Mouse (Mus musculus) embryonic facial prominence, embryonic 15.5 days (tissue): ENCODE results near the gene Kcnh8. TPM values are rescaled to one million over a fixed set of nuclear protein-coding genes. Genes with fewer than 3 reads are reported as not detected.

ENCODE experiments used
- ATAC-seq: fragments of 200-750 bp; cut with Nextera tagmentation; 2 replicates; pipeline ENCODE4 v1.8.0; 2017; ENCODE audit warnings: low read depth, moderate TSS enrichment; ENCODE audit not compliant: insufficient number of reproducible peaks, low FRiP score, low TSS enrichment
- H3K27ac ChIP-seq: fragments of 300-500 bp; sonication (generic); replicated peaks from 2 replicates; pipeline ENCODE4 v1.5.1; 2015; ENCODE audit warnings: mild to moderate bottlenecking, inconsistent platforms
- H3K27me3 ChIP-seq: fragments of 300-500 bp; sonication (generic); 2 replicates; pipeline ENCODE4 v1.6.1; 2015; ENCODE audit warnings: inconsistent platforms
- H3K36me3 ChIP-seq: fragments of 300-500 bp; sonication (generic); 2 replicates; pipeline ENCODE4 v1.6.1; 2015; ENCODE audit warnings: mild to moderate bottlenecking, inconsistent platforms
- H3K4me1 ChIP-seq: fragments of 300-500 bp; sonication (generic); 2 replicates; pipeline ENCODE4 v1.6.1; 2015; ENCODE audit warnings: inconsistent platforms
- H3K4me2 ChIP-seq: fragments of 300-500 bp; sonication (generic); replicated peaks from 2 replicates; pipeline ENCODE4 v1.6.1; 2015; ENCODE audit warnings: mild to moderate bottlenecking, inconsistent platforms
- H3K4me3 ChIP-seq: fragments of 300-500 bp; sonication (generic); replicated peaks from 2 replicates; pipeline ENCODE4 v1.5.1; 2015; ENCODE audit warnings: mild to moderate bottlenecking, inconsistent platforms
- H3K9ac ChIP-seq: fragments of 300-500 bp; sonication (generic); 2 replicates; pipeline ENCODE4 v1.6.1; 2015; ENCODE audit warnings: inconsistent platforms
- H3K9me3 ChIP-seq: fragments of 300-500 bp; sonication (generic); replicated peaks from 2 replicates; pipeline ENCODE4 v1.6.1; 2016; ENCODE audit warnings: inconsistent platforms
- WGBS: fragments of 180-500 bp; shearing (Covaris S2); methylation state at CpG from one replicate; pipeline ENCODE4 v1.1.7; 2015; 5-methylcytosine and 5-hydroxymethylcytosine counted together
- polyA plus RNA-seq: library from polyadenylated mRNA; unstranded; fragments of >200 nt; fragmentation: Nextera tagmentation; extraction: Ambion mirVana; gene quantifications from 2 replicates; pipeline ENCODE4 v1.2.1, GENCODE M21; 2015

Gene Kcnh8
- polyA plus RNA-seq, 1 experiment from 2014 or later, result 0.83 TPM

DNA sequence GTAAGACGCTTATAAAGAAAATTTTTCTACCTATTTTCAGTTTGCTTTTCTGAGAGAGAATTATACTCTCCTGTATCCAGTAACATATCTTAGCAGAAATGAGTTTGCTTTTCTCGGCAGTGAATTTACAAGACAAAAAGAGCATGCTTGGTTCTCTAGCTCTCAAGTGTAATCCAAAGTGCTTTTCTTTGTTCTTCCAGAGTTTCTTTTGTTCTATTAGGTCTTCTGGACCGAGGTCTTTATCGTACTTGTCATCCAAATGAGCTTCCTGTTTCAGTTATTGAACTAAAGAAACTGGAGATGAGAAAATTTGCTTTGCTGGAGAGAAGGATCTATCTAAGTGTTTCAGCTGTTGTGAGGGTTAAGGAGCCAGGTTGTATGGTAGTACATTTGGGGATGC, 8.9 kb downstream of the Kcnh8 start:
- Histone ChIP-seq H3K9ac (no peak overlapping the region), H3K4me3 (no peak overlapping the region), H3K9me3 (no peaks in the 10 kb centered on the region), H3K27me3 (no peaks in the 10 kb centered on the region), H3K36me3 (no peaks in the 10 kb centered on the region), H3K4me1 (no peaks in the 10 kb centered on the region), H3K27ac (no peak overlapping the region), H3K4me2 (no peak overlapping the region)
- ATAC-seq, result no peak
- 67% methylated on average over 4 of the region's 4 CpGs for WGBS

DNA sequence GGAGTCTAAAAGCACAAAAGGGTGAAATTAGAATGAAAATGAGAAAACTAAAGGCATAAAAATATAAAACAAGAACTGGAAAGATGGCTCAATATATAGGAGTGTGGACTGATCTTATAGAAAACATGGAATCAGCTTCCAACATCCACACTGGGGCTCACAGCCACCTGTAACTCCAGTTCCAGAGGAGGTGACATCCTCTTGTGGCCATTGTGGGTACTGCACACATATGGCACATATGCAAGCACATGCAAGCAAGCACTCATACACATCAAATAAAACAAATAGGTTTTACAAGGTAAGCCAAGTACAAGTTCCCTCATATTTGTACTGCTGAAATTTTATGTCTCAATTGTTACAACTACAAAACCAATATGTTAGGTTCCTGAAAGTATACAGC, 46.7 kb downstream of the Kcnh8 start:
- no peak overlapping the region for H3K4me3 ChIP-seq
- ATAC-seq, result no peak

DNA sequence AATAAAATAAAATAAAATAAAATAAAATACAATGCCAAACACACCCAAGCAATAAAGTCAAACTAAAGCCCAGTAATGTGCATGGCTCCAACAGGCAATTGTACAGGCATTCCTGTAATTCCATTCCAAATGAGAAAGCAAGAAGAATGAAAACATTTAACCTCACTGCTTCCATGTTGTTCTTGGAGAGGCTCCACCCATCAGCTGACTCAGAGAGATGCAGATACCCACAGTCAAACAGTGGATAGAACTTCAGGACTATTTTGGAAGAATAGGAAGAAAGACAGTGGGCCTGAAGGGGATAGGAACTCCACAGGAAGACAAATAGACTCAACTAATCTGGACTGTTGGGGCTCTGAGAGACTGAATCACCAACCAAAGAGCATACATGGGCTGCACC, 89.5 kb downstream of the Kcnh8 start:
- Histone ChIP-seq H3K9ac (no peak overlapping the region), H3K36me3 (no peaks in the 10 kb centered on the region), H3K4me3 (no peak overlapping the region), H3K4me2 (no peak overlapping the region), H3K4me1 (no peaks in the 10 kb centered on the region), H3K27ac (no peak overlapping the region), H3K9me3 (no peaks in the 10 kb centered on the region), H3K27me3 (no peaks in the 10 kb centered on the region)
- ATAC-seq, result no peak

More for the DNA sequence above, 46.7 kb downstream of the Kcnh8 start:
- H3K4me2 ChIP-seq, result no peak overlapping the region
- no peak overlapping the region for H3K9ac ChIP-seq
- no peak overlapping the region for H3K27ac ChIP-seq
- H3K4me1 ChIP-seq, result no peaks in the 10 kb centered on the region
- H3K27me3 ChIP-seq, result no peaks in the 10 kb centered on the region
- no peaks in the 10 kb centered on the region for H3K36me3 ChIP-seq
- no peaks in the 10 kb centered on the region for H3K9me3 ChIP-seq

DNA sequence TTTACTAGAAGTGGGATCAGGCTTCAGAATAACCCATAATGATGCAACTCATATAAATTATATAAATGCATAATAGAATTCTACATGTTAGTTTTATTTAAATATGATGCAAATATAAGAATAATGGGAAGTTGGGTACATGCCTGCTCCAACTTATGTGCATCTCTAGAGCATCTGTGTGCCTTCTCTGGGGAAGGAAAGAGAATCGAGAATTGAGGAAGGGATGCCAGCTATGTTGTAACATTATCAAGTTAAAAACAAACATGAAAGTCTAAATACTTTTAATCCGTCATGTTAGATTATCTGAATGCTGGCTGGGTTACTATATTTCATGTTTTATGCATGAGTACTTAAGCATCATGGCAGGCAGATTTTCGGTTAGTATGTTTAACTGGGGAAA, 99.4 kb downstream of the Kcnh8 start:
- Histone ChIP-seq H3K4me3 (no peak overlapping the region), H3K36me3 (no peaks in the 10 kb centered on the region), H3K27me3 (no peaks in the 10 kb centered on the region), H3K9me3 (no peaks in the 10 kb centered on the region), H3K9ac (no peak overlapping the region), H3K4me1 (no peaks in the 10 kb centered on the region), H3K4me2 (no peak overlapping the region), H3K27ac (no peak overlapping the region)
- ATAC-seq, result no peak
- 65% methylated on average over 3 of the region's 3 CpGs for WGBS

DNA sequence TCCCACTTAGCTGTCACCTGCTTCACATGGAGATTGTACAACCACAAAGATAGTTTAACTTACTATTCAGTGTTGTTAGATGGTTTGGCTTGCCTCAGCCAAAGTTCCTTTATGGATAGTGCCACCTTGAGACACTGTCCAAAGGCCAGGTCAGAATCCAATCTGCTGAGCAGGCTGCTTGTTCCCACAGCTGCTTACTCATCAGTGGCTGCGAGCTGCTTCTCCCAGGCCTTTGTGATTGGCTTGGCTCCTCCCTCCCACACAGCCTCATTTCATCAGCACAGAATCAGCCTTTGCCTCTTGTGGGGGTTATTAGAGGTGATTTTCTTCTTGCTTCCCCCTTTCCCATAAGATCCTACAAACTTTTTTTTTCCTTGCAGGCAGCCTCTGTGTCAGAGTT, 109.8 kb downstream of the Kcnh8 start:
- 27% methylated on average over 1 of the region's 1 CpGs for WGBS
- no peak for ATAC-seq
- no peak overlapping the region for H3K27ac ChIP-seq
- no peak overlapping the region for H3K4me3 ChIP-seq
- no peaks in the 10 kb centered on the region for H3K27me3 ChIP-seq
- H3K9ac ChIP-seq, result no peak overlapping the region
- H3K4me2 ChIP-seq, result no peak overlapping the region
- no peaks in the 10 kb centered on the region for H3K9me3 ChIP-seq
- no peaks in the 10 kb centered on the region for H3K4me1 ChIP-seq
- H3K36me3 ChIP-seq, result no peaks in the 10 kb centered on the region

DNA sequence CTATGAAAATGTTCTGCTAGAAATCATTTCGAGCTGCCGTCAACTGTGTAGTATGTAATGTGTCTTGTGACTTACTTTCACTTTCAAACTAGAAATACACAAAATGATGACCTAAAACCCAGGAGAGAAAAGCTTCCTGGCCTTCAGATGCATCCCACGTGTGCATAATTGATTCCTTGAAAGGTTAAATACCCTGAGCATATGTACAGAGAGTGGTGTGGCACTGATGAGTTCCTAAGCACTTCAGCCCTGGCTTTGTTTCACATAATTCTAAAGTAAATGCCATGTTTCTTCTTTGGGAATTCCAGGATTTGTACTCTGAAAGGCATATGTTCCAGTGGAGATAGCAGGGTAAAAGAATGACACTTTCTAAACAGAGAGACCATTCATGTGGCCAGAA, 119.7 kb downstream of the Kcnh8 start:
- Histone ChIP-seq H3K36me3 (no peaks in the 10 kb centered on the region), H3K4me3 (no peak overlapping the region), H3K9ac (no peak overlapping the region), H3K9me3 (no peaks in the 10 kb centered on the region), H3K4me2 (no peak overlapping the region), H3K27ac (no peak overlapping the region), H3K27me3 (no peaks in the 10 kb centered on the region), H3K4me1 (no peaks in the 10 kb centered on the region)
- no peak for ATAC-seq
- WGBS, result 64% methylated on average over 3 of the region's 3 CpGs

DNA sequence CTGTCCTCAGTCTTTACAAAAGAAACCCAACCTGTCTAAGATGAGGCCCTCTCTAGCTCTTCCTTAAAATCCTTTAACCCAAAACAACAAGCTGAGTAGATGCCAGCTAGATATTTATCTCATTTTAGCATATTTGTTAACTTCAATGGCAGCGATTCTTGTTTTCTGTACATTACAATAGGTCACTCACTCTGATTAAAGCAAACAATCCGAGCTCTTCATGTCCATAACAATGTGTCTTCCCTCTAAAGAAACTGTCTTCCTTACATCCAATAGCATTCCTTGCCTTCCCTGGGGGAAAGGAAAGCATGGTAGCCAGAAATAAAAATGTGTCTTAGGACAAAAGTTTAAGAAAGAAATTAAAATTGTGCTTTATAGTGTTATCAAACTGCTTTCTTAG, 126.3 kb downstream of the Kcnh8 start:
- Histone ChIP-seq H3K36me3 (no peaks in the 10 kb centered on the region), H3K27ac (no peak overlapping the region), H3K4me2 (no peak overlapping the region), H3K4me1 (no peaks in the 10 kb centered on the region), H3K9me3 (no peaks in the 10 kb centered on the region), H3K9ac (no peak overlapping the region), H3K4me3 (no peak overlapping the region), H3K27me3 (no peaks in the 10 kb centered on the region)
- no peak for ATAC-seq
- 70% methylated on average over 2 of the region's 2 CpGs for whole genome bisulfite sequencing

DNA sequence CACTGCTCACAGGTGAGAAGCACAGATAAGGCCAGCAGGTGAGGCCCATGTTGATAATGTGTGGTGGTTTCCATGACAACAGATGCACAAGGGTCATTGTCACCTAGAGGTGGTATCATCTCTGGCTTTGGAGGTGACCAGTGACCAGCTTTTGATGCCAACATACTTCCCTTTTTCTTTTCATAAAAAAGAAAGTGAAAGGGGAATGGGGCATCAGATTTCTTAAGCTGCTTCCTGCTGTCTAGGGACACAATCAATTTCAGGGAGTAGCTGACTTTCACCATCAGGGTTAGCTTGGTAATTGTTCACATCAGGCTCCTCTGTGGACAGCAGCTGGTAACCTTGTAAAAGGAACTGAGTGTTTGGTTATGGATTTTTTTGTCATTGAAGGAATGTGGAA, 135.9 kb downstream of the Kcnh8 start:
- H3K4me2 ChIP-seq, result no peak overlapping the region
- H3K36me3 ChIP-seq, result no peaks in the 10 kb centered on the region
- ATAC-seq, result no peak
- H3K27ac ChIP-seq, result no peak overlapping the region
- no peaks in the 10 kb centered on the region for H3K4me1 ChIP-seq
- H3K9ac ChIP-seq, result no peak overlapping the region
- no peaks in the 10 kb centered on the region for H3K27me3 ChIP-seq
- no peak overlapping the region for H3K4me3 ChIP-seq
- no peaks in the 10 kb centered on the region for H3K9me3 ChIP-seq

DNA sequence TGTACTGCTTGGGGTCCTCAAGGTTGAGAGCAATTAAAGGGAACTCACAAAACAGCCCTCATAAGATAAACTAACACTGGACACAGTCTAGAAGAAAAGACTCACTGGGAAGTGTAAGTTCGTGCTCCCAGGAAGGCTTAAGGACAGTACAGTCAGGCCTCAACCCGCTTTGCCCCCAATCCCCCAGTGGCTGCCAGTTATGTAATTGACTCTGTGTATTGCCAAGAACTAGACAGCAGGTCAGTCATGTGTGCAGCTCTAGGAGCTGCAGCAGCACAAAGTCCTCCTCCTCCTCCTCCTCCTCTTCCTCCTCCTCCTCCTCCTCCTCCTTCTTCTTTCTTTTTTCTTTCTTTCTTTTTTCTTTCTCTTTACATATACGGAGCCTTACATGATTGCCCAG, 185.6 kb downstream of the Kcnh8 start:
- H3K36me3 ChIP-seq, result no peaks in the 10 kb centered on the region
- H3K4me2 ChIP-seq, result no peak overlapping the region
- H3K4me1 ChIP-seq, result no peaks in the 10 kb centered on the region
- WGBS, result 58% methylated on average over 3 of the region's 3 CpGs
- H3K27me3 ChIP-seq, result no peaks in the 10 kb centered on the region
- H3K9me3 ChIP-seq, result no peaks in the 10 kb centered on the region
- no peak overlapping the region for H3K27ac ChIP-seq
- no peak overlapping the region for H3K4me3 ChIP-seq
- H3K9ac ChIP-seq, result no peak overlapping the region
- ATAC-seq, result no peak

DNA sequence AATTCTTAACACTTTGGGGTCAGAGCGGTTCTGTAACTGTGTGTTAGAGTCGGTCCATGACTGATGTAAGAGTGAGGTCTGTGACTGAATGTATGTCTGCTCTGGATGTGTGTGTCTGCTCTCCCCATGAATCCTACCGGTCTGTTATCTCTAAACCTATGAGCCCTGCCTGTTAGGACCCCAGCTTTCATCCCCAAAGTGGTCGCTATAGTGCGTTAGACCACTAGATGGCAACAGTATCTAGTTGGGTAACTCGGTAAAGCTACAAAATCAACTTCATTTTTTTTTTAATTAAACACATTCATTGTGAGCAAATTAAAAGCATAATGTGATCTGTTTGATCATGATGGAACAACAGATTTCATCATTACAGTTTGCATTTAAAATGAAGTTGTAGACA, 202.0 kb downstream of the Kcnh8 start:
- Histone ChIP-seq H3K4me3 (no peak overlapping the region), H3K27ac (no peak overlapping the region), H3K4me1 (no peaks in the 10 kb centered on the region), H3K27me3 (no peaks in the 10 kb centered on the region), H3K9me3 (no peaks in the 10 kb centered on the region), H3K4me2 (no peak overlapping the region), H3K9ac (no peak overlapping the region), H3K36me3 (no peaks in the 10 kb centered on the region)
- no peak for ATAC-seq
- WGBS, result 59% methylated on average over 6 of the region's 6 CpGs

DNA sequence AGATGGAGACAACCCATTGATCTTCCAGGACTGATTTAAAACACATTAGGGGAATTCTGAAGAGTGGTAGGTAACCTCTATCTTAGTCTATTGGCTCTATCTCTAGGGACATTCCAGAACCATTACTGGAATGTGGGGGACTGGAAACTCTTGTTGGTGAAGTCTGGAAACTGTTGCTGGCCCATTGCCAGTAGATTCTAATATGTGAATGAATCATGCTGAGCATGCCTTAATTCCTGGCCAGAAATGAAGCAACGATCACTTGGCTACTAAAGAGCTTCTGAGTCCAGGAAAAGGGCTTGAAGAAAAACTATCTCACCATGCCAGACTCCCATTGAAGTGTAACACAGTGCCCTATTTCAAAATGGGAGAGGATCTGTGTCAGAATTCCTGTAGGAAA, 208.3 kb downstream of the Kcnh8 start:
- no peak overlapping the region for H3K4me3 ChIP-seq
- 43% methylated on average over 1 of the region's 1 CpGs for whole genome bisulfite sequencing
- H3K9me3 ChIP-seq, result no peaks in the 10 kb centered on the region
- no peaks in the 10 kb centered on the region for H3K36me3 ChIP-seq
- no peak for ATAC-seq
- no peaks in the 10 kb centered on the region for H3K4me1 ChIP-seq
- no peak overlapping the region for H3K9ac ChIP-seq
- no peak overlapping the region for H3K4me2 ChIP-seq
- no peak overlapping the region for H3K27ac ChIP-seq
- H3K27me3 ChIP-seq, result no peaks in the 10 kb centered on the region

DNA sequence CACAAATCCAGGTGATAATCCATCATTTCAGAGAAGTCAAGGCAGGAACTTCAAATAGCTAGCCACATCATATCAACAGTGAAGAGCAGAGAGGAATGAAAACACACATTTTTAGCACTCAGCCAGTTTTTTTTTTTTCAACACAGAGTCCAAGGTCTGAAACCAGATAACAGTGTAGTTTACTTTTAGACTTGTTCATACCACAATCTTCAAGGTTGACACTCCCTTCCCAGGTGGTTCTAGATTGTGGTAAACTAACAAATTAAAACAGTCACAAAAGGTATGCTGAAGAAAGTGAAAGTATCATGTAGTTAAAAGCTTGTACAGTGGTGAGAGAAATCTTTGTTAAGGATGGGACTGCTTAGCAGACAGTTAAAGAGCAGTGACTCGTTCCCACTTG, 216.5 kb downstream of the Kcnh8 start:
- WGBS, result 56% methylated on average over 1 of the region's 1 CpGs
- Histone ChIP-seq H3K4me3 (no peak overlapping the region), H3K36me3 (no peaks in the 10 kb centered on the region), H3K9ac (no peak overlapping the region), H3K27me3 (no peaks in the 10 kb centered on the region), H3K4me2 (no peak overlapping the region), H3K27ac (no peak overlapping the region), H3K9me3 (no peaks in the 10 kb centered on the region), H3K4me1 (no peaks in the 10 kb centered on the region)
- ATAC-seq, result no peak

DNA sequence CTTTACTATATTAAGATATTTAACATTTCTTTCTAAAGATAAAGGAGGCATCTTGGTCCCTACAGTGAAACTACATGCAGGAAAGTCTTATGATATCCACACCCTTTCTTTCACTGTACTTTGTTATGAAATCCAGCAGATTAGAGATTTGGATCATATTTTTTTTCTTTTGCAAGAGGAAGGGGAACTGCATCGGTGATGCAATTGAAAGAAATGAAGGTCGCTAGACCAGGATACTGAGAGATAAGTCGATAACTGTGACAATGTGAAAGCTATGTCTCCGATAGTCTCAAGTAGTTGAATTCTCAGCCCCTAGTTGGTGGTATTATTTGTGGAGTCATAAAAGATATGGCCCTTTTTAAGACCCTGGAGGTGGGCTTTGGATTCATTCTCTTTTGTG, 227.2 kb downstream of the Kcnh8 start:
- H3K27ac ChIP-seq, result no peak overlapping the region
- H3K9ac ChIP-seq, result no peak overlapping the region
- H3K4me2 ChIP-seq, result no peak overlapping the region
- 86% methylated on average over 4 of the region's 4 CpGs for WGBS
- H3K9me3 ChIP-seq, result no peaks in the 10 kb centered on the region
- H3K27me3 ChIP-seq, result no peaks in the 10 kb centered on the region
- no peaks in the 10 kb centered on the region for H3K36me3 ChIP-seq
- no peak overlapping the region for H3K4me3 ChIP-seq
- H3K4me1 ChIP-seq, result no peaks in the 10 kb centered on the region
- ATAC-seq, result no peak
